Mouse (Mus musculus) midbrain, embryonic 13.5 days (tissue): ENCODE measurements around the gene Vps4a. TPM values are rescaled to one million over a fixed set of nuclear protein-coding genes. Genes with fewer than 3 reads are reported as not detected.
"Not testable (repeated sequence)": the region's sequence is repeated elsewhere in the genome, so short reads cannot be mapped to it uniquely, and the experiment has no call there.

Experiments
- ATAC-seq: fragments of 200-750 bp; cut with Nextera tagmentation; 2 replicates; pipeline ENCODE4 v1.8.0; 2017; ENCODE audit warnings: mild to moderate bottlenecking, moderate TSS enrichment, moderate library complexity
- H3K27ac ChIP-seq: fragments of 300-500 bp; sonication (generic); 2 replicates; pipeline ENCODE4 v1.5.1; 2015; ENCODE audit warnings: inconsistent platforms, mild to moderate bottlenecking, moderate library complexity
- H3K27me3 ChIP-seq: fragments of 300-500 bp; sonication (generic); 2 replicates; pipeline ENCODE4 v1.6.1; 2015; ENCODE audit warnings: mild to moderate bottlenecking, inconsistent platforms
- H3K36me3 ChIP-seq: fragments of 300-500 bp; sonication (generic); 2 replicates; pipeline ENCODE4 v1.6.1; 2015; ENCODE audit warnings: mild to moderate bottlenecking, inconsistent platforms
- H3K4me1 ChIP-seq: fragments of 300-500 bp; sonication (generic); replicated peaks from 2 replicates; pipeline ENCODE4 v1.6.1; 2015; ENCODE audit warnings: inconsistent platforms
- H3K4me2 ChIP-seq: fragments of 300-500 bp; sonication (generic); replicated peaks from 2 replicates; pipeline ENCODE4 v1.6.1; 2015; ENCODE audit warnings: moderate library complexity, mild to moderate bottlenecking, inconsistent platforms
- H3K4me3 ChIP-seq: fragments of 300-500 bp; sonication (generic); replicated peaks from 2 replicates; pipeline ENCODE4 v1.5.1; 2015; ENCODE audit warnings: mild to moderate bottlenecking, inconsistent platforms
- H3K9ac ChIP-seq: fragments of 300-500 bp; sonication (generic); replicated peaks from 2 replicates; pipeline ENCODE4 v1.6.1; 2015; ENCODE audit warnings: mild to moderate bottlenecking, inconsistent platforms
- H3K9me3 ChIP-seq: fragments of 300-500 bp; sonication (generic); 2 replicates; pipeline ENCODE4 v1.6.1; 2016; ENCODE audit warnings: mild to moderate bottlenecking, inconsistent platforms
- WGBS: fragments of 180-500 bp; shearing (Covaris S2); methylation state at CpG from one replicate; pipeline ENCODE4 v1.1.7; 2015; 5-methylcytosine and 5-hydroxymethylcytosine counted together
- polyA plus RNA-seq: library from polyadenylated mRNA; unstranded; fragments of >200 nt; fragmentation: Nextera tagmentation; extraction: Ambion mirVana; gene quantifications from 2 replicates; pipeline ENCODE4 v1.2.1, GENCODE M21; 2015

Gene Vps4a
- polyA plus RNA-seq, 1 experiment from 2014 or later = 130 TPM

GRCm38 (mm10) chr8:107023479-107023878 lies 7.5 kb upstream of the Vps4a start:
- no peaks in the 10 kb centered on the region for H3K9me3 ChIP-seq
- no peaks in the 10 kb centered on the region for H3K4me1 ChIP-seq
- no peak overlapping the region for H3K4me2 ChIP-seq
- H3K27me3 ChIP-seq = no peaks in the 10 kb centered on the region
- no peak overlapping the region for H3K27ac ChIP-seq
- H3K36me3 ChIP-seq = no peaks in the 10 kb centered on the region
- no peak overlapping the region for H3K4me3 ChIP-seq
- no peak for ATAC-seq
- no peak overlapping the region for H3K9ac ChIP-seq
- 94% methylated on average over 8 of the region's 8 CpGs for WGBS

GRCm38 (mm10) chr8:107029310-107029709 lies 1.7 kb upstream of the Vps4a start:
- Histone ChIP-seq H3K9ac (no peak overlapping the region), H3K9me3 (no peaks in the 10 kb centered on the region), H3K4me2 (no peak overlapping the region), H3K27ac (no peak overlapping the region), H3K4me1 (peaks cover 21% of the 10 kb centered on the region), H3K36me3 (no peaks in the 10 kb centered on the region; the same call in 1 of the 2 replicates), H3K4me3 (no peak overlapping the region), H3K27me3 (no peaks in the 10 kb centered on the region)
- ATAC-seq = no peak
- 84% methylated on average over 3 of the region's 3 CpGs for WGBS

GRCm38 (mm10) chr8:107030058-107030457 lies 964 bp upstream of the Vps4a start:
- Histone ChIP-seq H3K27me3 (no peaks in the 10 kb centered on the region), H3K36me3 (no peaks in the 10 kb centered on the region; the same call in 1 of the 2 replicates), H3K4me1 (peaks cover 27% of the 10 kb centered on the region), H3K27ac (no peak overlapping the region), H3K4me3 (no peak overlapping the region), H3K4me2 (no peak overlapping the region), H3K9ac (no peak overlapping the region), H3K9me3 (no peaks in the 10 kb centered on the region)
- ATAC-seq = no peak
- 82% methylated on average over 5 of the region's 5 CpGs for WGBS

- H3K4me1 ChIP-seq = peaks cover 27% of the 10 kb centered on the region
- no peaks in the 10 kb centered on the region for H3K27me3 ChIP-seq
- no peak for ATAC-seq
- H3K27ac ChIP-seq = peak overlapping the region; percentile 82
- H3K9ac ChIP-seq = peak overlapping the region; percentile 95
- no peaks in the 10 kb centered on the region for H3K9me3 ChIP-seq
- 0% methylated on average over 40 of the region's 40 CpGs for WGBS
- H3K36me3 ChIP-seq = peaks cover 7% of the 10 kb centered on the region
- H3K4me2 ChIP-seq = peak overlapping the region; percentile 85
- peak overlapping the region; percentile 79 for H3K4me3 ChIP-seq
Measured at GRCm38 (mm10) chr8:107031577-107032090, 612 bp downstream of the Vps4a start.

GRCm38 (mm10) chr8:107033609-107034008 lies 2.6 kb downstream of the Vps4a start:
- not testable (repeated sequence) for H3K4me2 ChIP-seq, ATAC-seq

GRCm38 (mm10) chr8:107035641-107036040 lies 4.6 kb downstream of the Vps4a start:
- WGBS = 90% methylated on average over 3 of the region's 3 CpGs
- no peak for ATAC-seq
- H3K4me3 ChIP-seq = no peak overlapping the region
- no peak overlapping the region for H3K4me2 ChIP-seq
- peaks cover 27% of the 10 kb centered on the region for H3K4me1 ChIP-seq
- H3K9ac ChIP-seq = no peak overlapping the region
- no peaks in the 10 kb centered on the region for H3K9me3 ChIP-seq
- no peak overlapping the region for H3K27ac ChIP-seq
- H3K36me3 ChIP-seq = peaks cover 39% of the 10 kb centered on the region
- H3K27me3 ChIP-seq = no peaks in the 10 kb centered on the region

More at GRCm38 (mm10) chr8:107033609-107034008, 2.6 kb downstream of the Vps4a start:
- H3K27ac ChIP-seq, H3K4me3 ChIP-seq, H3K9ac ChIP-seq, H3K9me3 ChIP-seq, H3K27me3 ChIP-seq: not testable (repeated sequence)
- peaks cover 27% of the 10 kb centered on the region for H3K4me1 ChIP-seq
- 94% methylated on average over 2 of the region's 2 CpGs for WGBS
- peaks cover 19% of the 10 kb centered on the region for H3K36me3 ChIP-seq

- Histone ChIP-seq H3K4me3 (no peak overlapping the region), H3K36me3 (peaks cover 49% of the 10 kb centered on the region), H3K27me3 (no peaks in the 10 kb centered on the region), H3K9me3 (no peaks in the 10 kb centered on the region), H3K27ac (no peak overlapping the region), H3K9ac (no peak overlapping the region), H3K4me2 (no peak overlapping the region), H3K4me1 (peaks cover 27% of the 10 kb centered on the region)
- no peak for ATAC-seq
- WGBS = 88% methylated on average over 8 of the region's 8 CpGs
Measured at GRCm38 (mm10) chr8:107036626-107037025, 5.6 kb downstream of the Vps4a start.

- WGBS = 88% methylated on average over 7 of the region's 7 CpGs
Measured at GRCm38 (mm10) chr8:107040632-107041031, 9.6 kb downstream of the Vps4a start.

GRCm38 (mm10) chr8:107045478-107045877 lies 14.5 kb downstream of the Vps4a start:
- Histone ChIP-seq H3K4me3 (no peak overlapping the region), H3K36me3 (peaks cover 81% of the 10 kb centered on the region), H3K4me2 (no peak overlapping the region), H3K27me3 (no peaks in the 10 kb centered on the region), H3K4me1 (peaks cover 24% of the 10 kb centered on the region), H3K9me3 (no peaks in the 10 kb centered on the region), H3K27ac (no peak overlapping the region), H3K9ac (no peak overlapping the region)
- no peak for ATAC-seq
- 91% methylated on average over 6 of the region's 6 CpGs for WGBS

More at GRCm38 (mm10) chr8:107040632-107041031, 9.6 kb downstream of the Vps4a start:
- Histone ChIP-seq H3K4me1 (no peaks in the 10 kb centered on the region), H3K27ac (no peak overlapping the region), H3K27me3 (no peaks in the 10 kb centered on the region), H3K4me2 (no peak overlapping the region), H3K9me3 (no peaks in the 10 kb centered on the region), H3K4me3 (no peak overlapping the region), H3K36me3 (peaks cover 87% of the 10 kb centered on the region), H3K9ac (no peak overlapping the region)
- no peak for ATAC-seq

GRCm38 (mm10) chr8:107046976-107047375 lies 16.0 kb downstream of the Vps4a start:
- no peaks in the 10 kb centered on the region for H3K27me3 ChIP-seq
- 91% methylated on average over 5 of the region's 5 CpGs for WGBS
- peaks cover 81% of the 10 kb centered on the region for H3K36me3 ChIP-seq
- H3K4me3 ChIP-seq = no peak overlapping the region
- H3K9me3 ChIP-seq = no peaks in the 10 kb centered on the region
- H3K27ac ChIP-seq = no peak overlapping the region
- no peak overlapping the region; the same call in 1 of the 2 replicates for H3K4me2 ChIP-seq
- H3K4me1 ChIP-seq = peaks cover 24% of the 10 kb centered on the region
- no peak for ATAC-seq
- H3K9ac ChIP-seq = no peak overlapping the region

- WGBS = under 1% methylated on average over 87 of the region's 87 CpGs
- H3K9ac ChIP-seq = peak within 1 kb of the TSS; percentile 82
- peak; percentile 89 for ATAC-seq
- H3K9me3 ChIP-seq = no peaks in the 10 kb centered on the region
- peak within 1 kb of the TSS; percentile 79 for H3K4me3 ChIP-seq
- peak within 1 kb of the TSS; percentile 91 for H3K27ac ChIP-seq
- peaks cover 81% of the 10 kb centered on the region for H3K36me3 ChIP-seq
- H3K4me1 ChIP-seq = peaks cover 24% of the 10 kb centered on the region
- peak within 1 kb of the TSS; percentile 78 for H3K4me2 ChIP-seq
- no peaks in the 10 kb centered on the region for H3K27me3 ChIP-seq
Measured at GRCm38 (mm10) chr8:107048061-107048941, 17.3 kb downstream of the Vps4a start, which contains the start of gene Pdf. Gene Pdf (minus strand): TSS chr8:107048614.

- H3K9me3 ChIP-seq = no peaks in the 10 kb centered on the region
- no peak for ATAC-seq
- H3K36me3 ChIP-seq = peaks cover 81% of the 10 kb centered on the region
- WGBS = 97% methylated on average over 4 of the region's 4 CpGs
- H3K4me1 ChIP-seq = peaks cover 24% of the 10 kb centered on the region
- peak overlapping the region; percentile 79 for H3K4me3 ChIP-seq
- H3K4me2 ChIP-seq = peak overlapping the region; percentile 78
- H3K27ac ChIP-seq = no peak overlapping the region
- no peaks in the 10 kb centered on the region for H3K27me3 ChIP-seq
- no peak overlapping the region for H3K9ac ChIP-seq
Measured at GRCm38 (mm10) chr8:107049480-107049879, 18.5 kb downstream of the Vps4a start.
